Mouse (Mus musculus) midbrain, embryonic 14.5 days (tissue): Measurements from ENCODE around the gene Usp12. TPM values are rescaled to one million over a fixed set of nuclear protein-coding genes. Genes with fewer than 3 reads are reported as not detected.
A peak's percentile ranks its signal among the peaks of the same experiment; 100 is the strongest.

Source experiments
- ATAC-seq: fragments of 200-750 bp; cut with Nextera tagmentation; 2 replicates; pipeline ENCODE4 v1.8.0; 2017; ENCODE audit warnings: moderate number of reproducible peaks, moderate library complexity; ENCODE audit not compliant: low FRiP score, low TSS enrichment
- DNase-seq: peaks from one replicate; pipeline ENCODE4 v3.0.0-alpha.2; 2015
- H3K27ac ChIP-seq: fragments of 300-500 bp; sonication (generic); replicated peaks from 2 replicates; pipeline ENCODE4 v1.5.1; 2014; ENCODE audit warnings: mild to moderate bottlenecking, low read depth, low read length, moderate library complexity
- H3K27me3 ChIP-seq: fragments of 300-500 bp; sonication (generic); 2 replicates; pipeline ENCODE4 v1.6.1; 2014; ENCODE audit warnings: low read length, control low read depth, mixed read lengths; ENCODE audit not compliant: control insufficient read depth, insufficient read depth
- H3K36me3 ChIP-seq: fragments of 300-500 bp; sonication (generic); 2 replicates; pipeline ENCODE4 v1.6.1; 2014; ENCODE audit warnings: low read length, control low read depth; ENCODE audit not compliant: control insufficient read depth, insufficient read depth
- H3K4me1 ChIP-seq: fragments of 300-500 bp; sonication (generic); 2 replicates; pipeline ENCODE4 v1.6.1; 2014; ENCODE audit warnings: mild to moderate bottlenecking, antibody characterized with exemption, low read length, control low read depth; ENCODE audit not compliant: control insufficient read depth, insufficient read depth
- H3K4me2 ChIP-seq: fragments of 300-500 bp; sonication (generic); 2 replicates; pipeline ENCODE4 v1.6.1; 2014; ENCODE audit warnings: mild to moderate bottlenecking, low read length, moderate library complexity
- H3K4me3 ChIP-seq: fragments of 300-500 bp; sonication (generic); replicated peaks from 2 replicates; pipeline ENCODE4 v1.5.1; 2014; ENCODE audit warnings: low read depth, low read length
- H3K9ac ChIP-seq: fragments of 300-500 bp; sonication (generic); replicated peaks from 2 replicates; pipeline ENCODE4 v1.6.1; 2014; ENCODE audit warnings: mild to moderate bottlenecking, low read length, moderate library complexity
- H3K9me3 ChIP-seq: fragments of 300-500 bp; sonication (generic); 2 replicates; pipeline ENCODE4 v1.6.1; 2016; ENCODE audit warnings: low read length, control low read depth, mixed read lengths; ENCODE audit not compliant: control insufficient read depth
- WGBS: fragments of 180-500 bp; shearing (Covaris S2); extraction: QIAGEN DNeasy Blood & Tissue Kit; methylation state at CpG from one replicate; pipeline ENCODE4 v1.1.7; 2014; 5-methylcytosine and 5-hydroxymethylcytosine counted together
- polyA plus RNA-seq: library from polyadenylated mRNA; unstranded; fragments of >200 nt; fragmentation: Nextera tagmentation; extraction: Ambion mirVana; gene quantifications from 2 replicates; pipeline ENCODE4 v1.2.1, GENCODE M21; 2014

Usp12 gene
- polyA plus RNA-seq, 1 experiment from 2014 or later: 11.2 TPM

GRCm38 (mm10) chr5:146704241-146704640, 90.6 kb downstream of the Usp12 start:
- Histone ChIP-seq H3K36me3 (no peaks in the 10 kb centered on the region), H3K27ac (no peak overlapping the region), H3K4me3 (no peak overlapping the region), H3K4me1 (no peaks in the 10 kb centered on the region), H3K4me2 (no peak overlapping the region), H3K27me3 (no peaks in the 10 kb centered on the region), H3K9ac (no peak overlapping the region), H3K9me3 (no peaks in the 10 kb centered on the region)
- no peak for DNase-seq
- no peak for ATAC-seq
- 94% methylated on average over 4 of the region's 4 CpGs for WGBS

- Histone ChIP-seq H3K4me3 (no peak overlapping the region), H3K27ac (no peak overlapping the region), H3K4me2 (no peak overlapping the region), H3K9ac (no peak overlapping the region), H3K36me3 (no peaks in the 10 kb centered on the region), H3K4me1 (no peaks in the 10 kb centered on the region), H3K27me3 (no peaks in the 10 kb centered on the region), H3K9me3 (no peaks in the 10 kb centered on the region)
- DNase-seq: no peak
- ATAC-seq: no peak
- 92% methylated on average over 8 of the region's 8 CpGs for WGBS
Measured at GRCm38 (mm10) chr5:146703710-146704121, 91.1 kb downstream of the Usp12 start.

GRCm38 (mm10) chr5:146700099-146700498, 94.7 kb downstream of the Usp12 start:
- Histone ChIP-seq H3K4me3 (no peak overlapping the region), H3K4me2 (no peak overlapping the region), H3K27ac (no peak overlapping the region), H3K36me3 (no peaks in the 10 kb centered on the region), H3K27me3 (no peaks in the 10 kb centered on the region), H3K4me1 (no peaks in the 10 kb centered on the region), H3K9ac (no peak overlapping the region), H3K9me3 (no peaks in the 10 kb centered on the region)
- no peak for ATAC-seq
- WGBS: 87% methylated on average over 10 of the region's 10 CpGs
- no peak for DNase-seq

- no peak overlapping the region for H3K4me3 ChIP-seq
- DNase-seq (no peak), ATAC-seq (no peak)
- no peaks in the 10 kb centered on the region for H3K4me1 ChIP-seq
- no peak overlapping the region for H3K9ac ChIP-seq
- H3K27me3 ChIP-seq: no peaks in the 10 kb centered on the region
- no peak overlapping the region for H3K4me2 ChIP-seq
- no peaks in the 10 kb centered on the region for H3K9me3 ChIP-seq
- H3K36me3 ChIP-seq: no peaks in the 10 kb centered on the region
- WGBS: 81% methylated on average over 4 of the region's 4 CpGs
- no peak overlapping the region for H3K27ac ChIP-seq
Measured at GRCm38 (mm10) chr5:146699433-146700019, 95.3 kb downstream of the Usp12 start.

- no peaks in the 10 kb centered on the region for H3K27me3 ChIP-seq
- H3K36me3 ChIP-seq: no peaks in the 10 kb centered on the region
- no peak overlapping the region for H3K9ac ChIP-seq
- WGBS: 79% methylated on average over 5 of the region's 5 CpGs
- H3K27ac ChIP-seq: no peak overlapping the region
- H3K9me3 ChIP-seq: no peaks in the 10 kb centered on the region
- 0 out of 2 replicates have a peak, but pooled peaks cover 4% of the 10 kb centered on the region for H3K4me1 ChIP-seq
- no peak overlapping the region for H3K4me2 ChIP-seq
- H3K4me3 ChIP-seq: no peak overlapping the region
- DNase-seq: no peak
- no peak for ATAC-seq
Measured at GRCm38 (mm10) chr5:146695543-146695942, 99.3 kb downstream of the Usp12 start.

- no peaks in the 10 kb centered on the region for H3K27me3 ChIP-seq
- H3K9ac ChIP-seq: no peak overlapping the region
- no peak overlapping the region for H3K27ac ChIP-seq
- WGBS: 80% methylated on average over 5 of the region's 5 CpGs
- no peak overlapping the region for H3K4me3 ChIP-seq
- H3K9me3 ChIP-seq: no peaks in the 10 kb centered on the region
- no peaks in the 10 kb centered on the region for H3K36me3 ChIP-seq
- DNase-seq: no peak
- H3K4me2 ChIP-seq: no peak overlapping the region
- 0 out of 2 replicates have a peak, but pooled peaks cover 4% of the 10 kb centered on the region for H3K4me1 ChIP-seq
- no peak for ATAC-seq
Measured at GRCm38 (mm10) chr5:146692976-146693361, 101.8 kb downstream of the Usp12 start.

GRCm38 (mm10) chr5:146692361-146692975, 102.3 kb downstream of the Usp12 start:
- peak; percentile 30 for DNase-seq
- Histone ChIP-seq H3K27ac (no peak overlapping the region), H3K4me1 (0 out of 2 replicates have a peak, but pooled peaks cover 4% of the 10 kb centered on the region), H3K36me3 (no peaks in the 10 kb centered on the region), H3K9me3 (no peaks in the 10 kb centered on the region), H3K27me3 (no peaks in the 10 kb centered on the region), H3K4me2 (no peak overlapping the region), H3K4me3 (no peak overlapping the region), H3K9ac (no peak overlapping the region)
- WGBS: 51% methylated on average over 7 of the region's 7 CpGs
- ATAC-seq: no peak

GRCm38 (mm10) chr5:146691745-146692144, 103.1 kb downstream of the Usp12 start:
- H3K4me1 ChIP-seq: 0 out of 2 replicates have a peak, but pooled peaks cover 4% of the 10 kb centered on the region
- no peaks in the 10 kb centered on the region for H3K9me3 ChIP-seq
- no peaks in the 10 kb centered on the region for H3K27me3 ChIP-seq
- no peak overlapping the region for H3K4me2 ChIP-seq
- peak; percentile 25 for DNase-seq
- no peak overlapping the region for H3K4me3 ChIP-seq
- WGBS: 79% methylated on average over 8 of the region's 8 CpGs
- no peaks in the 10 kb centered on the region for H3K36me3 ChIP-seq
- H3K27ac ChIP-seq: no peak overlapping the region
- no peak for ATAC-seq
- no peak overlapping the region for H3K9ac ChIP-seq
